Mouse (Mus musculus) lung, postnatal 0 days (tissue): ENCODE measurements around the gene Nxpe4.

Experiments used
- CTCF ChIP-seq: IDR thresholded peaks from 2 replicates; pipeline ENCODE4 v1.5.1; 2016; ENCODE audit warnings: antibody characterized with exemption, mild to moderate bottlenecking
- EP300 ChIP-seq: IDR thresholded peaks from 2 replicates; pipeline ENCODE4 v1.6.1; 2016; ENCODE audit warnings: antibody characterized with exemption, mild to moderate bottlenecking, control low read depth

DNA sequence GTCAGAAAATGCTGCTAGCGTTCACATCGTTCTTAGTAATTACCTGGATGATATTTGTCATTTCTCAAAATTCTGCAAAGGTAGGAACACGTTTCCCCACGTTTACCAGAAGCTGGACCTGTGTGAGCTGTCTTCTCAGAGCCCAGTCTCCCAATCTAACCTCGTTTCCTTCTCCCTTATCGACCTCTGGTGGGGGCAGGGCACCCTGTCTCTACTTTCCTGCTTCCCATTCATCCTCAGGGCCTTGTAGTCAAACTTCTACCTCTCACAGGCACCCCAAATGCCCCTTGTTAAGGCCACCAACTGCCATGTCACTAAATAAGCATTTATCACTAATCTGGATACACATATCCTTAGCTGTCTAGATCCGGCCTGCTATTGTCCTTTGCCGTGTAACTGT is 257.0 kb downstream of the Nxpe4 start:
- TF ChIP-seq CTCF (no peak), EP300 (no peak)
